Mouse (Mus musculus) urinary bladder, postnatal 4 days (tissue): ENCODE data around the gene Immp2l.

Experiments
- DNase-seq, 2 experiments: peaks; one replicate each; pipeline ENCODE4 v3.0.0; 2021 to 2022; ENCODE audit warnings: low spot score in 2 of 2

Gene Immp2l

GRCm38 (mm10) chr12:41315871-41316270, 292.0 kb downstream of the Immp2l start:
- no peak for DNase-seq

GRCm38 (mm10) chr12:41316426-41316825, 292.5 kb downstream of the Immp2l start:
- no peak for DNase-seq

GRCm38 (mm10) chr12:41317431-41317830, 293.5 kb downstream of the Immp2l start:
- no peak for DNase-seq

- no peak for DNase-seq
Measured at GRCm38 (mm10) chr12:41322018-41322417, 298.1 kb downstream of the Immp2l start.

- no peak for DNase-seq
Measured at GRCm38 (mm10) chr12:41324418-41324817, 300.5 kb downstream of the Immp2l start.

- DNase-seq = no peak
Measured at GRCm38 (mm10) chr12:41325756-41326155, 301.9 kb downstream of the Immp2l start.

GRCm38 (mm10) chr12:41330988-41331671, 307.2 kb downstream of the Immp2l start:
- no peak for DNase-seq

- no peak for DNase-seq
Measured at GRCm38 (mm10) chr12:41345621-41346020, 321.7 kb downstream of the Immp2l start.

GRCm38 (mm10) chr12:41347494-41347893, 323.6 kb downstream of the Immp2l start:
- DNase-seq = no peak

- no peak for DNase-seq
Measured at GRCm38 (mm10) chr12:41349386-41349785, 325.5 kb downstream of the Immp2l start.

- DNase-seq = no peak
Measured at GRCm38 (mm10) chr12:41349814-41350213, 325.9 kb downstream of the Immp2l start.

GRCm38 (mm10) chr12:41351275-41351674, 327.4 kb downstream of the Immp2l start:
- no peak for DNase-seq

- no peak for DNase-seq
Measured at GRCm38 (mm10) chr12:41354857-41355256, 331.0 kb downstream of the Immp2l start.

- DNase-seq = no peak
Measured at GRCm38 (mm10) chr12:41356040-41356439, 332.1 kb downstream of the Immp2l start.

GRCm38 (mm10) chr12:41386685-41387084, 362.8 kb downstream of the Immp2l start:
- no peak for DNase-seq

- DNase-seq = no peak
Measured at GRCm38 (mm10) chr12:41394231-41394630, 370.3 kb downstream of the Immp2l start.

- no peak for DNase-seq
Measured at GRCm38 (mm10) chr12:41401136-41401535, 377.2 kb downstream of the Immp2l start.

GRCm38 (mm10) chr12:41401923-41402322, 378.0 kb downstream of the Immp2l start:
- DNase-seq = no peak

GRCm38 (mm10) chr12:41409431-41409830, 385.5 kb downstream of the Immp2l start:
- no peak for DNase-seq

GRCm38 (mm10) chr12:41416635-41417034, 392.7 kb downstream of the Immp2l start:
- DNase-seq = no peak

GRCm38 (mm10) chr12:41417099-41417498, 393.2 kb downstream of the Immp2l start:
- no peak for DNase-seq

GRCm38 (mm10) chr12:41417961-41418360, 394.1 kb downstream of the Immp2l start:
- no peak for DNase-seq

GRCm38 (mm10) chr12:41425101-41425679, 401.3 kb downstream of the Immp2l start:
- no peak for DNase-seq

- no peak for DNase-seq
Measured at GRCm38 (mm10) chr12:41427464-41427863, 403.6 kb downstream of the Immp2l start.
